Mouse (Mus musculus) cortical plate, adult 2 months (tissue): ENCODE data around the gene Lrrc8c.

Source experiments
- CTCF ChIP-seq: fragments of 200-500 bp; IDR thresholded peaks from 2 replicates; pipeline ENCODE4 v1.5.1; 2011; ENCODE audit warnings: mild to moderate bottlenecking, control low read depth, low read length; ENCODE audit not compliant: insufficient read depth; ENCODE audit errors: extremely low read depth
- POLR2A ChIP-seq: fragments of 200-500 bp; IDR thresholded peaks from 2 replicates; pipeline ENCODE4 v1.6.1; 2011; ENCODE audit warnings: mild to moderate bottlenecking, low read length, control low read depth; ENCODE audit not compliant: insufficient read depth; ENCODE audit errors: extremely low read depth

DNA sequence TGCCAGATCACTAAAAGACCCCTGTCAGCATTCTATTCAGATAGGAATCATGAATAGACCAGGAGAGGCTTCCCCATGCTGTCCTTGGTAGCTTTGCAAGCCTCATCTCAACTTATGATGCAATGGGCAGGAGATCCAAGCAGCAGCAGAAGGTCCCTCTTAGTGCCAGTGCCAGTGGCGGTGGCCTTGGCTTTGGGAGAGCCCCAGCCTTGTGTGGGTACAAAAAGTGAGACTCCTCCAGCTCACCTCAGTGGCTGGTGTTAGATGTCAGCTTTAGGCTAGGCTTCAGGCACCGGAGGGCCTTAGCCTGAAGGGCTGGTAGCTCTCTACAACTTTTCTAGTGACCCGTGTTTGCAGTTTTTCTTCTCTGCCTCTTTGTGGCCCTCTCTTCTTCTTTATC, 18.1 kb upstream of the Lrrc8c start:
- TF ChIP-seq CTCF (no peak), POLR2A (no peak)
